Mouse (Mus musculus): Measurements from ENCODE around the gene Fxr2.

Gene Fxr2

GRCm38 (mm10) chr11:69632284-69633089 is at the start of gene Fxr2:
Gene Fxr2 (plus strand): TSS chr11:69632990.
- in situ Hi-C loops (cut with MboI, MseI) = no loop called here

DNA sequence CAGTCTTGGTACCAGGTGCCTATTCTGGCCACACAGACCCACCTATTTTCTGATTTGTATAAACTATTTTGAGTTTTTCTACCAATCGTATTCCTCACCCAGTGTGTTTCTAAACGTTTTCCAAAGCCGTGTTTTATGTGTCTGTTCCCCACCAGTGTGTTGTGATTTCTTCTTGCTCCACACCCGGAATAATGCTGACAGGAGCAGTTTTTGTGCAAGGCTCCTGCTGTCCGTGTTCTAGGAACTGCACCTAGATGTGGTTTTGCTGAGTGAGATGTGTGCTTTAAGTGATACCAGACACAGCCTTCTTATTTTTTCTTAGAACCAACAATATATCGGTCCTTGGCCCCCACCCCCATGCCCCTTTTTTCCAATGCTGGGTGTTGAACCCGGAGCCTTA is 48.8 kb upstream of the Fxr2 start:
- in situ Hi-C loops (cut with MboI, MseI) = loop anchor here (10.0 kb wide), 1 partner anchor 81 kb away; the partner anchor contains the start of genes Cd68 and Mpdu1

DNA sequence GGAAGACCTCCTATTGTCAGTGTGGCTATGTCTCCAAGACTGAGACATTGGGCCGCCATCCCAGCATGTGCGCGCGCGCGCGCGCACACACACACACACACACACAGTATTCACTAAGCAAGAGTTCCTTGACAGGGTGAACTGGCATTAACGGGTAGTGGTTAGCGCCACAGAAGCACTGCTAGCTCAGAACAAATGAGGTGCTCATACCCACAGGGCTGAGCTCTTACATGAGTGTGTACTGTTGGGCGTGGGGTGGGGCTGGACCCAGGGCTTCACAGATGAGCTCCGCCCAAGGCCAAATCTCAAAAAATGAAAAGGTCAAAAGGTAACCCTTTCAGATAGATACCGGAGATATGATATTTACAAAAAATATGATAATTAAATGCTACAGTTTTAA is 47.9 kb upstream of the Fxr2 start:
- in situ Hi-C loops (cut with MboI, MseI) = loop anchor here (10.0 kb wide), 1 partner anchor 80 kb away; the partner anchor contains the start of genes Cd68 and Mpdu1

DNA sequence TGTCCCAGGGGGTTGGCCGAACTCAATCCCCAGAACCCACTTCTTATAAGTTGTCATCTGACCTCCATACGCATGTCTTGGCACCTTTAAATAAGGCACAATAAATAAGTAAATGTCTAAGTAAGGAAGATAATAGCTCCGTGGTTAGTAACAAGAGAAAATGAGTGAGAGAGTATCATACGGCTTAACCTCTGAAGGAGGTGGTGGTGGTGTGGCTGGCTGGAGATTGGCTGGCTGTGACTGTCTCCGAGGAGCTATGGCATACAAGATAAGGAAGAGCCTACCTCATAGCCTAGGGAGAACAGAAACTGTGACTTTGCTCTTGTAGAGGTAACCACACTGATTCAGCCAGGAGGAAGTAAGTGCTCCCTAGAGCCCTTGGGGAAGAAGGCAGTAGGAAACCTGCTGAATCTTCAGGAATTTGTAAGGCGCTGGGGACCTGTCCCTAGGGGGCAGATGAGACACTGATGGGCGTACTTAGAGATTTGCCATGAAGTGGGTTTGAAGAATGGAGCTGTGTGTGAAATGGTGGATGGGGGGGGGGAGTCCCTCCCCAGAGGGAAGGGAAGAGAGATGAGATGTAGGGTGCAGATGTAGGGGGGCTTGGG is 47.0 kb upstream of the Fxr2 start:
- in situ Hi-C loops (cut with MboI, MseI) = loop anchor here (10.0 kb wide), 1 partner anchor 79 kb away; the partner anchor contains the start of genes Cd68 and Mpdu1

DNA sequence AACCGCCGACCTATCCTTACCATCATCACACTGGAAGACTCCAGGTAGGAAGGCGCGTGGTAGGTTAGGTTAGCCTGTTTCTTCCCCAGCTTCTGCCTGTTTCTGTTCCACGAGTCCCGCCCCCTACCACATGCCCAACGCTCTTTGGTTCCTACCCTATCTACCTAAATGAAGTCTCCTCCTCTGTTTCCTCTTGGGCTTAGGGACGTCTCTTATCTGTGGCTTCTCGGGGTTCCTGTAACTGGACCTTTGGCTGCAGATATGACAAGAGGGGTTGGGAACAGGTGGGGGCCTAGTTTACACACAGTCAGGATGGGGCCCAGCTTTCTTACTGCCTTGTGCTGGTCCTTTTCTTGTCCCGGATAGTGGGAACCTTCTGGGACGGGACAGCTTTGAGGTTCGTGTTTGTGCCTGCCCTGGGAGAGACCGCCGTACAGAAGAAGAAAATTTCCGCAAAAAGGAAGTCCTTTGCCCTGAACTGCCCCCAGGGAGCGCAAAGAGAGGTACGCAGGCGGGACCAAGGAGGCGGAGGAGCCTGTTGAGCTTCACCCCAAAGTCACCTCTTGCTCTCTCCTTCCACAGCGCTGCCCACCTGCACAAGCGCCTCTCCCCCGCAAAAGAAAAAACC is 43.5 kb upstream of the Fxr2 start:
- in situ Hi-C loops (cut with MboI, MseI) = loop anchor here (10.0 kb wide), 1 partner anchor 75 kb away; the partner anchor contains the start of genes Cd68 and Mpdu1

GRCm38 (mm10) chr11:69590622-69591021 is 42.2 kb upstream of the Fxr2 start:
- in situ Hi-C loops (cut with MboI, MseI) = no loop called here

DNA sequence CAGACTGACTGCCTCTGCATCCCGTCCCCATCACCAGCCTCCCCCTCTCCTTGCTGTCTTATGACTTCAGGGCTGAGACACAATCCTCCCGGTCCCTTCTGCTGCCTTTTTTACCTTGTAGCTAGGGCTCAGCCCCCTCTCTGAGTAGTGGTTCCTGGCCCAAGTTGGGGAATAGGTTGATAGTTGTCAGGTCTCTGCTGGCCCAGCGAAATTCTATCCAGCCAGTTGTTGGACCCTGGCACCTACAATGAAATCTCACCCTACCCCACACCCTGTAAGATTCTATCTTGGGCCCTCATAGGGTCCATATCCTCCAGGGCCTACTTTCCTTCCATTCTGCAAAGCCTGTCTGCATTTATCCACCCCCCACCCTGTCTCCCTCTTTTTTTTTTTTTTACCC is 41.4 kb upstream of the Fxr2 start:
- in situ Hi-C loops (cut with MboI, MseI) = no loop called here

DNA sequence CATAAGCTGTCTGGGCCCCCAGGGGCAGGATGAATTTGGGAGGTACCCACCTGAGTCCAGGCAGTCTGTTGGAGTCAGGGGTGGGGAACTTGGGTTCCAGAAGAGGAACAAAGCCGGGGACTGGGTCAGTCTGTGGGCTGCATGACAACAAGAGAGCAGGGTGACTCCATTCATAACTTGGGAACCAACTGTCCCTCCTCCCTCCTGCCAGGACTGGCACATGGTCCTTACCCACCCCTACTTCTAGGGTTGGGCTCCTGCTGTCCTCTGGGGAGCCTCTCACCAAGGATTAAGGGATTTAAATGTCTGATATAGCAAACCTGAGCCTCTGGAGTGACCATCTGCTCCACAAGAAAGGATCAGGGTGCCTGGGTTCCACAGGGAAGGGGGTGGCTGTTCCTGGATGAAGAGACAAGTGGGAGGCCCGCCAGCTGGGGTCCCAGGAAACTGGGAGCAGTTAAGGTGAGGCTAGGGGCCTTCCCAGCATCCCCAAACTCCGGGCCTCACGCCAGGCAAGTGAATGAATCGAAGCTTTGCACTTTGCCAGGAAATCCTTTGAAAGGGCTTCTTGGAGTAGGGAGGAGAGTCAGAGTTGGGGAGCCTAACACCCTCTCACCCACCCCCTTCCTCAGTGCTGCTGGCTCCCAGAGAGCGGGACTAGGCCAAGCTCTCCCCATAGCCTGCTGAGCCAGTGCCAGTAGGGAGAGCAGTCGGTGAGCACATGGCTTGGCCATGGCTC is 40.7 kb upstream of the Fxr2 start:
- in situ Hi-C loops (cut with MboI, MseI) = no loop called here

DNA sequence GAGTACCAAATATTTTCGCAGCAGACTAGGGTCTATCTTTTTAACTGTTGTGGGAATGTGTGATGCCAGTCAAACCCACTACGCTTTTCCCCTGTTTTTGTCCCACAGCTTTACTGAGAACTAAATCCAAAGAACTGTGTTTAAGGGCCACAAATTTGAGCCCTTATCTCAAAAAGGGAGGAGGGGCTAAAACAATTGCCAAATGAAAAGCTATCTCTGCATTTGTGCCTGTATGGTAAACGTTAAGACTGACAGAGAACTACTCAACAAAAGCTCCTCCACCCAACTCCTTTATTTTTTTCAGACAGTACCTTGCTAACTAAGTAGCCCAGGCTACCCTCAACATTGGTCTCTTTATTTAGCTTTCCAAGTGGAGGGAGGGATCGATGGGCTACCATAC is 40.0 kb upstream of the Fxr2 start:
- in situ Hi-C loops (cut with MboI, MseI) = no loop called here

DNA sequence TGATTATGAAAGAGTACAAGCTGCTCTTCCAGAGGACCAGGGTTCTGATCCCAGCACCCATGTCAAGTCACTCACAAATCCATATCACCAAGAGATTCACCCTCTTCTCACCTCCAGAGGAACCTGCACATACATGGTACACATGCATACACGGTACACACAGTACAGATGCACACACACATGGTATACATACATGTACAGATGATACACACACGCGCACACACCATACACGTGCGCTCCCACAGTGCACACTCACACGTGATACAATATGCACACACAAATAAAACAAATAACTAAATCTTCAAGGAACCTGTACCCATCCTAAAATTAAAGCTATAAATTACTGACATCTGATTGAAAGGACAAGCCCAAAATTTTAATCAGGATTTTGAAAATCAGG is 37.9 kb upstream of the Fxr2 start:
- in situ Hi-C loops (cut with MboI, MseI) = no loop called here

DNA sequence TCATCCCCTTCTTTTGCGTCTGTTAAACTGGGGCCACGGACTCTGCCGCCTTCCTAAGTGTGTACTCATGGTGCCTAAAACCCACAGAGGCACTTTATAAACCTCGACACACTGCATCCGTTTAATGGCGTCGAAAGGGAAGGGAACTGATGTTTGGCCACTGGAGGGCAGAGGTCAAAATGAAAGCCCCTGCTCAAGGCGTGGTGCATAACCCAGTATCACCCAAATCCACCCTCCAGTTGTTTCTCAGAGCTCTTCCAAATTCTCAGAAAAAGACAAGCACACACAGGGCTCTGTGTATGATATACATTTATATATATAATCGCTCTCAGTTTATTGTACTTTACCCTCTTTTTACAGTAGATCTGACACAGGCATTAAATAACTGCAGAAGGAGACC is 33.4 kb upstream of the Fxr2 start:
- in situ Hi-C loops (cut with MboI, MseI) = no loop called here

DNA sequence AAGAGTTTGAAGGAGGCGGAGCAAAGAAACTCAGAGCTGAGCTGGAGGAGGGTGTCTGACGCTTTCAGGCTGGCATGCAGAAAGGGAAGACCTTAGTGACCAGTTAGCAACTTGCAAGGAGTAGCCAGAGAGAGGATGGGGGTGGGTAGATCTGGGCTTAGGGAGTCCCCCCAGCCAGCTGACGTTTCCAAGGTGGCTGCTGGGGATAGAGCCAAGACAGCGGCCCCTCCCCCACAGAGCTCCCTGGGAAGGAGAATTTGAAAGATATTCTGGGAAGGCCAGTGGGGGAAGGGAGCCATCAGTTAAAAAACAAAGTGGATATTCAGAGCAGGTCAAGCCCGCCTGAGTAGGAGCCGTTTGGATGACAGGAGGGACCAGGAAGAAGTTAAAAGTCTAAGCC is 32.7 kb upstream of the Fxr2 start:
- in situ Hi-C loops (cut with MboI, MseI) = no loop called here

DNA sequence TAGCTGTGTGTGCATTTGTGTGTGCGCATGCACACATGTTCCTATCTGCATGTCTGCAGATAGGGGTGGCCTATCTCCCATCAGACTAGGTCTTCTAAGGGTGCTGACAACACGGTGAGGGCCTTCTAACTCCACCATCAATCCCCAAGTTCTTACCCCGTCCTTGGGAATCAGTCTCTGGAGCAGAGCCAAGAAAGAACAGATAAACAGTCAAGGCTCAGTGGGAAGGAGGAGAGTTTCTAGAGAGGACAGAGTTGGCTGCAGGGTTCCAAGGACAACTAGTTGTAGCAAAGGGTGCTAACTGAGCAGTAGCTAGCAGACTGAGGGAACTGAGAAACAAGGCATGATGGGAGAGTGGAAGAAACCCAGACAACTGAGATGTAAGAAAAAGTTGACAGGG is 31.0 kb upstream of the Fxr2 start:
- in situ Hi-C loops (cut with MboI, MseI) = no loop called here

- in situ Hi-C loops (cut with MboI, MseI) = no loop called here
These were observed 29.3 kb upstream of the Fxr2 start for GRCm38 (mm10) chr11:69603516-69603915.

- in situ Hi-C loops (cut with MboI, MseI) = no loop called here
These were observed 28.4 kb upstream of the Fxr2 start for GRCm38 (mm10) chr11:69604347-69604746.

- in situ Hi-C loops (cut with MboI, MseI) = no loop called here
These were observed 27.8 kb upstream of the Fxr2 start for GRCm38 (mm10) chr11:69604795-69605664.

GRCm38 (mm10) chr11:69605726-69606490 is 26.9 kb upstream of the Fxr2 start, which contains the start of gene Atp1b2:
Gene Atp1b2 (minus strand): TSS chr11:69605942.
- in situ Hi-C loops (cut with MboI, MseI) = no loop called here

DNA sequence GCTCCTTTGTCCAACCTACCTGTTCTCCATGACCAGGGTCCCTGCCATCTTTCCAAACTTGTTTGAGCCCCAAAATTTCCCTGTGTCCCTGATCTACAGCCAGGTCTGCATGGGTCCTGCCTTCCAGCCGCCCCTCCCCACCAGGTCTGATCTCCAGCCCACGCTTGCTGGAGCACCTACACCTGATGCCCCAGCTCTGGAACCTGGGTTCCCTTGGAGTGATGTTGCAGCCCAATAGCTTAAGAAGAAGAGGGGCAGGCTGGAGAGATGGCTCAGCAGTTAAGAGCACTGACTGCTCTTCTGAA is 26.3 kb upstream of the Fxr2 start:
- in situ Hi-C loops (cut with MboI, MseI) = no loop called here

GRCm38 (mm10) chr11:69606832-69607231 is 26.0 kb upstream of the Fxr2 start:
- in situ Hi-C loops (cut with MboI, MseI) = no loop called here

DNA sequence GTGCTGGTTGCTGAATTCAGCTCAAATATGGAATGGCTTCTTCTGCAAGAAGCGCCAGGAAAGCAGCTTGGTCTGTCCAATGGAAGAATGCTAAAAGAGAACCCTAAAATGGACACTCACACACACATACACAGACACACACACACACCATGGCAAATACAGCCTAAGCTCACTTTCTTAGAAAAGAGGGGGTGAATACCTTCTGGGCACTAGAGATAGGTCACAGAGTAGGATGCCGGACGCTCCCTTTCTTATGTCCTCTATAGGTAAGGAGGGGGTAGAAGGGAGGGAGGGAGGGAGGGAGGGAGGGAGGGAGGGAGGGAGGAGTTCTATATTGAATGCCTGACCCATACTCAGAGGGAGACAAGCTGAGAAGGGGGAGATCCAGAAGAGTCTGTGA is 24.3 kb upstream of the Fxr2 start:
- in situ Hi-C loops (cut with MboI, MseI) = no loop called here

Data from T-helper 2 cell (primary cell).